Mouse (Mus musculus) stomach, embryonic 16.5 days (tissue): ENCODE measurements around the gene Klf11. TPM values are rescaled to one million over a fixed set of nuclear protein-coding genes. Genes with fewer than 3 reads are reported as not detected.
"Not testable (repeated sequence)": the region's sequence is repeated elsewhere in the genome, so short reads cannot be mapped to it uniquely, and the experiment has no call there.

Experiments
- ATAC-seq: fragments of 200-750 bp; cut with Nextera tagmentation; 2 replicates; pipeline ENCODE4 v1.8.0; 2017; ENCODE audit warnings: moderate number of reproducible peaks, moderate TSS enrichment; ENCODE audit not compliant: insufficient read depth, low FRiP score
- H3K27ac ChIP-seq: fragments of 300-500 bp; sonication (generic); 2 replicates; pipeline ENCODE4 v1.5.1; 2014; ENCODE audit warnings: low read length
- H3K27me3 ChIP-seq: fragments of 300-500 bp; sonication (generic); 2 replicates; pipeline ENCODE4 v1.6.1; 2014; ENCODE audit warnings: low read length, control low read depth, mixed read lengths; ENCODE audit not compliant: control insufficient read depth, insufficient read depth
- H3K36me3 ChIP-seq: fragments of 300-500 bp; sonication (generic); 2 replicates; pipeline ENCODE4 v1.6.1; 2014; ENCODE audit warnings: low read length; ENCODE audit not compliant: control insufficient read depth, insufficient read depth
- H3K4me1 ChIP-seq: fragments of 300-500 bp; sonication (generic); 2 replicates; pipeline ENCODE4 v1.6.1; 2014; ENCODE audit warnings: low read length, control low read depth, mixed read lengths; ENCODE audit not compliant: control insufficient read depth, insufficient read depth
- H3K4me2 ChIP-seq: fragments of 300-500 bp; sonication (generic); 2 replicates; pipeline ENCODE4 v1.6.1; 2014; ENCODE audit warnings: low read depth, low read length, mixed read lengths
- H3K4me3 ChIP-seq: fragments of 300-500 bp; sonication (generic); replicated peaks from 2 replicates; pipeline ENCODE4 v1.5.1; 2014; ENCODE audit warnings: mild to moderate bottlenecking, low read length
- H3K9ac ChIP-seq: fragments of 300-500 bp; sonication (generic); 2 replicates; pipeline ENCODE4 v1.6.1; 2014; ENCODE audit warnings: low read length
- H3K9me3 ChIP-seq: fragments of 300-500 bp; sonication (generic); replicated peaks from 2 replicates; pipeline ENCODE4 v1.6.1; 2016; ENCODE audit warnings: low read length, control low read depth; ENCODE audit not compliant: control insufficient read depth
- WGBS: fragments of 180-500 bp; shearing (Covaris S2); extraction: QIAGEN DNeasy Blood & Tissue Kit; methylation state at CpG from one replicate; pipeline ENCODE4 v1.1.7; 2014; 5-methylcytosine and 5-hydroxymethylcytosine counted together
- polyA plus RNA-seq: library from polyadenylated mRNA; unstranded; fragments of >200 nt; fragmentation: Nextera tagmentation; extraction: Ambion mirVana; gene quantifications from 2 replicates; pipeline ENCODE4 v1.2.1, GENCODE M21; 2015

Gene Klf11
- polyA plus RNA-seq, 1 experiment from 2014 or later, result 12.8 TPM

DNA sequence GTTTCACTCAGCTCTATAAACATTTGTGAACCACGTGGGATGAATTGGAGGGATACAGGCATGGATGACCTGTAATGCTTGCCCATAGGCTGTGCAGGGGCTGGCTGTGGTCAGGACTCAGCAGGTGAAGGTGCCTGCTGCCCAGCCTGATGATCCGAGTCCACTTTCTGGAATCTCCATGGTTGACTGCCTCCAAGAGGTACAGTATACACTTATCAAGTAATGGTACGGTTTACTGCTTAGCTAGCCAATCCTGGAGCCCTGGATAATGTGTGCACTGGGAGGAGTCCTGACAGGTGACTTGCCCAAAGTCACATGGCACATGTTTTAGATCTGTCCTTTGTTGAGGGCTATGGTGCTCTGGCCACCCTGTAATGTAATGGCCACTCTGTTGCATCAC is 39.3 kb downstream of the Klf11 start:
- Histone ChIP-seq H3K27me3 (no peaks in the 10 kb centered on the region), H3K9me3 (no peaks in the 10 kb centered on the region), H3K4me1 (peaks cover 4% of the 10 kb centered on the region; the same call in 1 of the 2 replicates), H3K9ac (no peak overlapping the region), H3K4me3 (no peak overlapping the region), H3K36me3 (no peaks in the 10 kb centered on the region), H3K27ac (no peak overlapping the region), H3K4me2 (no peak overlapping the region)
- 71% methylated on average over 3 of the region's 3 CpGs for WGBS
- ATAC-seq, result no peak

DNA sequence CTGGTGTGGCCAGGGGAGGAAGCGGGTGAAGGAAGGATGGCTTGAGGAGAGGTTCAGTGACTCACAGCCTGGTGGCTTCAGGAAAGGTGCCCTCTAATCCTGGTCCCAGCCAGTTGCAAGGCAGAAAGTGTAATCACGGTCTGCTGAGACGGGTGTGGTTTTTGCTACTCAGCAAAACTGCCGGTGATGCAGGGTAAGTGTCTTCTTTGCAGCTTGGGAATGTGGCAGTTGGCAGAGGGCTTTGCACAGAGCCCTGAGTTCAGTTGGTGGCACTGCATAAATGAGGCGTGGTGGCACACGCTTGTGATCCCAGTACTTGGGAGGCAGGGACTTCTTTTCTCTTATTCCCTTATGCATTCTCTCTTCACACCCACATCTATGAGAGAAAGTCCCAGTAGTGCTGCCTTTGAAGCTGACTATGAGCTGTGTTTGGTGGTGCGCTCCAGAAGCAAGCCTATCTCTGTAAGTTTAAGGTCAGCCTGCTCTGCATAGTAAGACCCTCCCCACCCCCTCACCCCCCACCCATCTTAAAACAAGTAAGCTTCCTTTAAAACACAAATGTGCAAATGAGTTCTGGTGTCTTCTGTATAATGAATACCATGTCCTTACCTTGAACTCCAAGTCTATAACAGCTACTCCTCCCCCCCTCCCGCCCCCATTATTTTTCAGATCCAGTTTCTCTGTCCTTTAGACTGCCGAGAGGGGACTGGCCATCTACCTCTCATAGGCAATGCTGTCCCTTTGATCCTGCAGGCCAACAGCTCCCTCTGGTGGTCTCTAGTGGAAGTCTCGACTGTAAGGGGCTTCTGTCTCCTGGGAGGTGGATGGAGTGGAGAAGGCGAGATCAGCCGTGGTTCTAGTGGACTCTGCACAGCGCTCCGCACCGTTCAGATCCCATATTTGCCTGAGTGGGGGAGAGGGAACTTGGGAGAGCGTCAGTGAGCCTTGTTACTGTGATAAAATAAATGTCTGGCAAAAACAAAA is 45.7 kb downstream of the Klf11 start:
- H3K4me2 ChIP-seq, result no peak overlapping the region
- no peak overlapping the region for H3K9ac ChIP-seq
- no peak overlapping the region for H3K4me3 ChIP-seq
- H3K9me3 ChIP-seq, result no peaks in the 10 kb centered on the region
- H3K27ac ChIP-seq, result no peak overlapping the region
- WGBS, result 40% methylated on average over 16 of the region's 16 CpGs
- H3K27me3 ChIP-seq, result no peaks in the 10 kb centered on the region
- no peaks in the 10 kb centered on the region for H3K4me1 ChIP-seq
- H3K36me3 ChIP-seq, result no peaks in the 10 kb centered on the region
- peak; percentile 74 for ATAC-seq

DNA sequence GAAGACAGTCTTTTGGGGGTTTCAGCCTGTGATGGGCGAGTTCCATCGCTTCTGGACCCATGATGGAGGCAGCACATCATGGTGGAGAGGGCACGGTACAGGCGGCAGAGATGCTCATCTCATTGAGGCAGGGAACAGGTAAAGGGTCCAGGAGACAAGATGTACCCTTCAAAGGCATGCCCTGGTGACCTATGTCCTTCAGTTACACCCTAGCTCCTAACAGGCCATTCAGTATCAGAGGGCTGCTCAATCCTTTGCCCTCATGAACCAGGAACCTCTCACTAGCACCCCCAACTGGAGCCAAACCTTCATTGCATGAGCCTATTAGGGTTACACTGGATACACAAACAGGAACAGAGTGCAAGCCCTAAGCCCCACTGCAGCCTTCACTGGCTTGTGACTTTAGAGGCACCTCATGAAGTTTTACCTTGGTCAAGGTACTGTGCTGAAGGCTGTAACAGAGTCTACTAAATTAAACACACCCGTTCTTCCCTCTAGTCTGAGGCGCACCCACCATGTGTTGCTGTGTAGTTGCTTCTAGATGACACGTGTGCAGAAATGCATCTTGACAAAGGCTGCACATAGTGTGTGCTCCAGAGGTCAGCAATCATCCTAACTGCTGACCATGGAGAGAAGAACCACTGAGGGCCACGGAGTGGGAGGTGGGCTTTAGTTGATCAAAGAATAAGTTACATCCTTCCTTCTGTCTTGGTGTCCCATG is 46.6 kb downstream of the Klf11 start:
- WGBS, result 61% methylated on average over 8 of the region's 8 CpGs

DNA sequence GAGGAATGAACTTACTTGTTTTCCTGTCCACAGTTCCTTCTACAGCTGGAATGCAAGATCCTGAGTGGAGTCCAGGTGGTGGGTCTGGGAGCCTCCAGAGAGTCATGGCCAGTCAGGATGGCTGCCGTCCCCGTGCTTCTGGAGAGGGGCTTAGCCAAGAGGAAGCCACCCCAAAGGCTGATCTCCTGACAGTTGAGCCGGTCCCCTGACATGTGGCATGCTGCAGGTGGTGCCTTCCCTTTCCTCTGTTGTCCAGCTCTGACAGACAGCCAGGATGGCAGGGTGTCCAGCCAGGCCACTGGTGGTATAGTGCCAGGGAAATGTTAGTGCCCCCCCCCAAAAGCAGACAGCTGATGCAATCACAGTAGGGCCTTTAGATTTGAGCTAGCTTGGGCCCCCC is 47.4 kb downstream of the Klf11 start:
- no peak overlapping the region for H3K9ac ChIP-seq
- H3K4me2 ChIP-seq, result no peak overlapping the region
- H3K4me1 ChIP-seq, result no peaks in the 10 kb centered on the region
- H3K9me3 ChIP-seq, result no peaks in the 10 kb centered on the region
- no peaks in the 10 kb centered on the region for H3K36me3 ChIP-seq
- WGBS, result 64% methylated on average over 3 of the region's 3 CpGs
- no peaks in the 10 kb centered on the region for H3K27me3 ChIP-seq
- no peak overlapping the region for H3K27ac ChIP-seq
- no peak for ATAC-seq
- no peak overlapping the region for H3K4me3 ChIP-seq

More for the DNA sequence above, 46.6 kb downstream of the Klf11 start:
- H3K4me1 ChIP-seq, result no peaks in the 10 kb centered on the region
- H3K27ac ChIP-seq, result no peak overlapping the region
- H3K27me3 ChIP-seq, result no peaks in the 10 kb centered on the region
- H3K4me2 ChIP-seq, result no peak overlapping the region
- no peak overlapping the region for H3K4me3 ChIP-seq
- ATAC-seq, result no peak; the same call in 1 of the 2 replicates
- no peak overlapping the region for H3K9ac ChIP-seq
- H3K36me3 ChIP-seq, result no peaks in the 10 kb centered on the region
- no peaks in the 10 kb centered on the region for H3K9me3 ChIP-seq

DNA sequence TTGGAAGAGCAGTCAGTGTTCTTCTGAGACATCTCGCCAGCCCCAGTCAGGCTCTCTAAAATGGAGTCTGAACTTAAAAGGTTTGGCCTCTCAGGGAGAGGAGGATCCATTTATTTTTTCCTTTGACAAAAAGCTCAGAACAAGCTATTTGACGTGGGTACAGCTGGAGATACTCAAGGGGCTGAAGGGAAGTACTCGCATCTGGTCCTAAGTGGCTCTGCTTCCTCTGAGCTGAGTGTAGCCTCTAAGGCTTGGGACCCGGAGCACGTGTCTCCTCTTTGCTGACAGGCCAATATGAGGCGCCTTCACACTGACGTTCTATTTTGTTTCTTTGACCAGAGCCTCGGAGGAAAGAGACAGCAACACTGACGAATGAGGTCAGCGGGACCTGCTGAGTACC is 48.5 kb downstream of the Klf11 start:
- Histone ChIP-seq H3K4me1 (no peaks in the 10 kb centered on the region), H3K9me3 (no peaks in the 10 kb centered on the region), H3K27me3 (no peaks in the 10 kb centered on the region), H3K4me2 (no peak overlapping the region), H3K4me3 (no peak overlapping the region), H3K36me3 (no peaks in the 10 kb centered on the region), H3K27ac (no peak overlapping the region), H3K9ac (no peak overlapping the region)
- 36% methylated on average over 10 of the region's 10 CpGs for WGBS
- ATAC-seq, result peak; percentile 57; the same call in 1 of the 2 replicates

DNA sequence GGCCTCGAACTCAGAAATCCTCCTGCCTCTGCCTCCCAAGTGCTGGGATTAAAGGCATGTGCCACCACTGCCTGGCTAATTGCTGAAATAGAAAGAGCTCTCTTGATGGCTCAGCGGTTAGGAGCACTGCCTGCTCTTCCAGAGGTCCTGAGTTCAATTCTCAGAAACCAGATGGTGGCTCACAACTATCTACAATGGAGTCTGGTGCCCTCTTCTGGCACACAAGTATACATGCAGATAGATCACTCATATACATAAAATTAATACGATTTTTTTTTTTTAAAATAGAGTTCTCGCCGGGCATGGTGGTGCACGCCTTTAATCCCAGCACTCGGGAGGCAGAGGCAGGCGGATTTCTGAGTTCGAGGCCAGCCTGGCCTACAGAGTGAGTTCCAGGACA is 50.5 kb downstream of the Klf11 start:
- H3K4me1 ChIP-seq, H3K9me3 ChIP-seq, H3K27me3 ChIP-seq, H3K9ac ChIP-seq, ATAC-seq, H3K36me3 ChIP-seq, H3K4me2 ChIP-seq, H3K27ac ChIP-seq, H3K4me3 ChIP-seq: not testable (repeated sequence)
- WGBS, result 90% methylated on average over 9 of the region's 9 CpGs

DNA sequence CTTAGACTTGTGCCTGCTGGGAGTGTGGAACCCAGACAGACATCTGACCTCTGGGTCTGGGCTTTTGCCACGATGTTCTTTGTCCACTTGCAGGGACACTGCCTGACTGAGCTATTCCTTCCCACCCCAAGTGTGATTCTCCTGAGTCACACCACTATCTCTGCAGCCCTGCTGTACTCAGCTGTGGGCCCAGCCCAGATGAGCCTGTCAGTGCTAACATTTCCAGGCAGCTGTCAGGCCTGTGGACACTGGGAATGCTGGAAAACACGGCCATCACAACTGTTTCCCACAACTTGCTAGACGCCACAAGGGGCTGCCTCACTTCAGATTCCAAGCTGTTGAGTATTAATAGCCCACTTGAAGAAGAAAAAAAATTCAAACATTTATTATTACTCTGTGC is 51.9 kb downstream of the Klf11 start:
- Histone ChIP-seq H3K4me1 (peaks cover 20% of the 10 kb centered on the region), H3K9ac (no peak overlapping the region), H3K4me3 (no peak overlapping the region), H3K9me3 (no peaks in the 10 kb centered on the region), H3K27me3 (no peaks in the 10 kb centered on the region), H3K27ac (no peak overlapping the region), H3K4me2 (no peak overlapping the region), H3K36me3 (no peaks in the 10 kb centered on the region)
- 70% methylated on average over 3 of the region's 3 CpGs for WGBS
- no peak for ATAC-seq

DNA sequence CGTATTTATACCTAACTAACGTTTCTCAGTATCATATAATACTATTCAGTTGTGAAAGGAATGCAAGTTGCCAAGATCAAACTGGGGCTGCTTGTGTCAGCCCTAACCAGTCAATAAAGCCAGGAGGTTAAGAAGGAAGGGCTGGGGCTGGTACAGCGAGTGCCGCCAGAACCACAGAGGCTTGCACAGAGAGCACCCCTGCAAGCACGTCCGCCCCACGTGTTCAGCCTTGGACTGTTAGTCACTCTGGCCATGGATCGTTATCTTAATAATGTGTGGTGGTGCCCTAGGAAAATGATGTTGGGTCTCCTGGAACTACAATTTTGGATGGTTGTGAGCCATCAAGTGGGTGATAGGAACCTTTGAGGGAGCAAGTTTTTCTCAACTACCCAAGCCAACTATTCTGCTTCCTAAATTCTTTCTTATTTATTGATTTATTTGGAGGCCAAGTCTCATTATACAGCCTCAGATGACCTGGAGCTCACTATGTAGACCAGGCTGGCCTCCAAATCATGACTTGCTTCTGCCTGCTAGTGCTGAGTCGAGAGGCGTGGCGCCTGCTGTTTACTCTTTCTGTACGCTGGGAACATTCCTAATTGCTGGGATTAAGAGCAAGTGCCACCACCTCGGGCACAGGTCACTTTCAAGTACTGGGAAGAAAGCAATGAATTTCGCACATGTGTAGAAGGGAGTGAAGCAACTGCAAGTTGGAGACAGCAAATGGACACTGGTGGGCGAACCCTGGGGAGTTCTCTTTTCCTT is 54.6 kb downstream of the Klf11 start:
- no peak overlapping the region for H3K27ac ChIP-seq
- no peaks in the 10 kb centered on the region for H3K36me3 ChIP-seq
- no peaks in the 10 kb centered on the region for H3K9me3 ChIP-seq
- H3K4me2 ChIP-seq, result no peak overlapping the region
- H3K4me3 ChIP-seq, result no peak overlapping the region
- ATAC-seq, result no peak
- no peaks in the 10 kb centered on the region for H3K27me3 ChIP-seq
- H3K4me1 ChIP-seq, result peaks cover 33% of the 10 kb centered on the region
- no peak overlapping the region for H3K9ac ChIP-seq
- 74% methylated on average over 15 of the region's 15 CpGs for WGBS
